Mouse (Mus musculus) MEL (cell line): ENCODE measurements around the gene Tmem39b. TPM values are rescaled to one million over a fixed set of nuclear protein-coding genes. Genes with fewer than 3 reads are reported as not detected.

ENCODE experiments used
- DNase-seq: peaks from one replicate; pipeline ENCODE4 v3.0.0; 2011; ENCODE audit warnings: low read depth, low spot score
- H3K27ac ChIP-seq: 2 replicates; pipeline ENCODE4 v1.5.1; 2012; ENCODE audit warnings: low read depth, mild to moderate bottlenecking, control low read depth, low read length, moderate library complexity; ENCODE audit not compliant: control insufficient read depth
- H3K27me3 ChIP-seq, 2 experiments: fragments of 150-350 bp in 1 of 2; sonication (generic) in 1 of 2; 2 replicates each; pipeline ENCODE4 v1.6.1; 2012; ENCODE audit warnings: low read length in 2 of 2, mild to moderate bottlenecking in 2 of 2, improper control_type of control experiment in 1 of 2, moderate library complexity in 1 of 2; ENCODE audit not compliant: insufficient read depth in 2 of 2, control insufficient read depth in 1 of 2
- H3K36me3 ChIP-seq, 2 experiments: 2 replicates each; pipeline ENCODE4 v1.6.1; 2012 to 2014; ENCODE audit warnings: low read length in 2 of 2, improper control_type of control experiment in 1 of 2, inconsistent platforms in 1 of 2, mild to moderate bottlenecking in 1 of 2; ENCODE audit not compliant: insufficient read depth in 2 of 2, control insufficient read depth in 1 of 2
- H3K4me1 ChIP-seq, 2 experiments: fragments of 150-350 bp in 1 of 2; sonication (generic) in 1 of 2; 2 replicates each; pipeline ENCODE4 v1.6.1; 2012; ENCODE audit warnings: low read length in 2 of 2, improper control_type of control experiment in 1 of 2, mild to moderate bottlenecking in 1 of 2; ENCODE audit not compliant: insufficient read depth in 2 of 2, control insufficient read depth in 1 of 2
- H3K4me3 ChIP-seq, 2 experiments: fragments of 150-350 bp in 1 of 2; sonication (generic) in 1 of 2; 2 replicates each; pipeline ENCODE4 v1.5.1; 2012; ENCODE audit warnings: low read depth in 2 of 2, low read length in 2 of 2, mild to moderate bottlenecking in 2 of 2, moderate library complexity in 2 of 2, control low read depth in 1 of 2, improper control_type of control experiment in 1 of 2; ENCODE audit not compliant: control insufficient read depth in 1 of 2, insufficient read depth in 1 of 2
- H3K79me2 ChIP-seq: 2 replicates; pipeline ENCODE4 v1.6.1; 2012; ENCODE audit warnings: mild to moderate bottlenecking, low read length, moderate library complexity; ENCODE audit not compliant: control insufficient read depth, poor library complexity, insufficient read depth
- H3K9ac ChIP-seq: 2 replicates; pipeline ENCODE4 v1.6.1; 2012; ENCODE audit warnings: low read depth, mild to moderate bottlenecking, control low read depth, low read length, moderate library complexity; ENCODE audit not compliant: control insufficient read depth, poor library complexity, severe bottlenecking
- H3K9me3 ChIP-seq: fragments of 150-350 bp; sonication (generic); replicated peaks from 2 replicates; pipeline ENCODE4 v1.6.1; 2012; ENCODE audit warnings: mild to moderate bottlenecking, low read length, improper control_type of control experiment, moderate library complexity; ENCODE audit not compliant: insufficient read depth
- BHLHE40 ChIP-seq: IDR thresholded peaks from 2 replicates; pipeline ENCODE4 v1.6.1; 2012; ENCODE audit warnings: low read depth, mild to moderate bottlenecking, inconsistent platforms, low read length, improper control_type of control experiment, borderline replicate concordance
- CHD1 ChIP-seq: IDR thresholded peaks from 2 replicates; pipeline ENCODE4 v1.6.1; 2012; ENCODE audit warnings: low read depth, mild to moderate bottlenecking, inconsistent platforms, low read length, improper control_type of control experiment
- CHD2 ChIP-seq: IDR thresholded peaks from 2 replicates; pipeline ENCODE4 v1.6.1; 2011; ENCODE audit warnings: low read length, improper control_type of control experiment
- CTCF ChIP-seq, 3 experiments: IDR thresholded peaks in 2 of 3; conservative IDR thresholded peaks in 1 of 3; 2 replicates each; pipeline ENCODE4 v1.5.1; 2011 to 2012; ENCODE audit warnings: low read length in 3 of 3, low read depth in 2 of 3, mild to moderate bottlenecking in 2 of 3, improper control_type of control experiment in 1 of 3, inconsistent platforms in 1 of 3, mixed read lengths in 1 of 3, moderate library complexity in 1 of 3; ENCODE audit not compliant: control insufficient read depth in 1 of 3, insufficient read depth in 1 of 3, poor library complexity in 1 of 3, severe bottlenecking in 1 of 3
- ELF1 ChIP-seq: IDR thresholded peaks from 2 replicates; pipeline ENCODE4 v1.6.1; 2014; ENCODE audit warnings: low read depth, mild to moderate bottlenecking, inconsistent platforms, low read length, improper control_type of control experiment, moderate library complexity
- EP300 ChIP-seq, 2 experiments: IDR thresholded peaks; 2 replicates each; pipeline ENCODE4 v1.6.1; 2011; ENCODE audit warnings: improper control_type of control experiment in 2 of 2, low read length in 2 of 2, low read depth in 1 of 2, mild to moderate bottlenecking in 1 of 2
- ETS1 ChIP-seq: IDR thresholded peaks from 2 replicates; pipeline ENCODE4 v1.6.1; 2012; ENCODE audit warnings: low read depth, mild to moderate bottlenecking, inconsistent platforms, low read length, improper control_type of control experiment, moderate library complexity
- GABPA ChIP-seq: IDR thresholded peaks from 2 replicates; pipeline ENCODE4 v1.6.1; 2012; ENCODE audit warnings: low read depth, mild to moderate bottlenecking, inconsistent platforms, low read length, improper control_type of control experiment, moderate library complexity
- GATA1 ChIP-seq: IDR thresholded peaks from 2 replicates; pipeline ENCODE4 v1.6.1; 2011; ENCODE audit warnings: low read depth, low read length, improper control_type of control experiment
- HCFC1 ChIP-seq: IDR thresholded peaks from 2 replicates; pipeline ENCODE4 v1.6.1; 2012; ENCODE audit warnings: low read depth, mild to moderate bottlenecking, inconsistent platforms, low read length, improper control_type of control experiment, moderate library complexity
- JUND ChIP-seq: IDR thresholded peaks from 2 replicates; pipeline ENCODE4 v1.6.1; 2011; ENCODE audit warnings: low read depth, mild to moderate bottlenecking, improper control_type of control experiment, low read length
- MAFK ChIP-seq: IDR thresholded peaks from 2 replicates; pipeline ENCODE4 v1.6.1; 2011; ENCODE audit warnings: low read depth, mild to moderate bottlenecking, low read length, improper control_type of control experiment, borderline replicate concordance
- MAX ChIP-seq: IDR thresholded peaks from 2 replicates; pipeline ENCODE4 v1.6.1; 2011; ENCODE audit warnings: low read length, improper control_type of control experiment
- MAZ ChIP-seq: IDR thresholded peaks from 2 replicates; pipeline ENCODE4 v1.6.1; 2012; ENCODE audit warnings: low read depth, mild to moderate bottlenecking, inconsistent platforms, low read length, improper control_type of control experiment
- MEF2A ChIP-seq: IDR thresholded peaks from 2 replicates; pipeline ENCODE4 v1.6.1; 2014; ENCODE audit warnings: low read depth, mild to moderate bottlenecking, inconsistent platforms, low read length, improper control_type of control experiment; ENCODE audit not compliant: poor library complexity, insufficient replicate concordance, severe bottlenecking; ENCODE audit errors: extremely low read depth
- MXI1 ChIP-seq: IDR thresholded peaks from 2 replicates; pipeline ENCODE4 v1.6.1; 2011; ENCODE audit warnings: mild to moderate bottlenecking, low read depth, low read length, improper control_type of control experiment
- MYB ChIP-seq: IDR thresholded peaks from 2 replicates; pipeline ENCODE4 v1.6.1; 2011; ENCODE audit warnings: mild to moderate bottlenecking, low read depth, low read length, improper control_type of control experiment
- MYC ChIP-seq: IDR thresholded peaks from 2 replicates; pipeline ENCODE4 v1.6.1; 2011; ENCODE audit warnings: low read depth, mild to moderate bottlenecking, low read length, improper control_type of control experiment, moderate library complexity
- NELFE ChIP-seq: IDR thresholded peaks from 2 replicates; pipeline ENCODE4 v1.6.1; 2011; ENCODE audit warnings: low read depth, low read length, improper control_type of control experiment
- POLR2A ChIP-seq, 2 experiments: IDR thresholded peaks; 2 replicates each; pipeline ENCODE4 v1.6.1; 2011 to 2012; ENCODE audit warnings: low read length in 2 of 2, mild to moderate bottlenecking in 2 of 2, control low read depth in 1 of 2, improper control_type of control experiment in 1 of 2, low read depth in 1 of 2, moderate library complexity in 1 of 2; ENCODE audit not compliant: control insufficient read depth in 1 of 2, insufficient read depth in 1 of 2, poor library complexity in 1 of 2
- POLR2AphosphoS2 ChIP-seq: IDR thresholded peaks from 2 replicates; pipeline ENCODE4 v1.6.1; 2011; ENCODE audit warnings: low read length, improper control_type of control experiment
- POLR2AphosphoS5 ChIP-seq: IDR thresholded peaks from 2 replicates; pipeline ENCODE4 v1.6.1; 2012; ENCODE audit warnings: low read depth, borderline replicate concordance, mild to moderate bottlenecking, inconsistent platforms, low read length, moderate library complexity, mixed read lengths
- RAD21 ChIP-seq: IDR thresholded peaks from 2 replicates; pipeline ENCODE4 v1.6.1; 2011; ENCODE audit warnings: mild to moderate bottlenecking, low read depth, low read length, improper control_type of control experiment
- RCOR1 ChIP-seq: IDR thresholded peaks from 2 replicates; pipeline ENCODE4 v1.6.1; 2012; ENCODE audit warnings: low read depth, mild to moderate bottlenecking, inconsistent platforms, low read length, improper control_type of control experiment
- SIN3A ChIP-seq: IDR thresholded peaks from 2 replicates; pipeline ENCODE4 v1.6.1; 2012; ENCODE audit warnings: low read length, improper control_type of control experiment, inconsistent platforms
- SMC3 ChIP-seq: IDR thresholded peaks from 2 replicates; pipeline ENCODE4 v1.6.1; 2011; ENCODE audit warnings: low read depth, low read length, improper control_type of control experiment
- TAL1 ChIP-seq: IDR thresholded peaks from 2 replicates; pipeline ENCODE4 v1.6.1; 2012; ENCODE audit warnings: mild to moderate bottlenecking, inconsistent platforms, low read length, moderate library complexity, mixed read lengths
- TBP ChIP-seq: IDR thresholded peaks from 2 replicates; pipeline ENCODE4 v1.8.0; 2011; ENCODE audit warnings: low read depth, low read length, improper control_type of control experiment
- TCF12 ChIP-seq: IDR thresholded peaks from 2 replicates; pipeline ENCODE4 v1.6.1; 2014; ENCODE audit warnings: low read depth, mild to moderate bottlenecking, inconsistent platforms, low read length, improper control_type of control experiment, moderate library complexity
- UBTF ChIP-seq: IDR thresholded peaks from 2 replicates; pipeline ENCODE4 v1.6.1; 2012; ENCODE audit warnings: low read depth, mild to moderate bottlenecking, inconsistent platforms, low read length, improper control_type of control experiment, moderate library complexity, borderline replicate concordance; ENCODE audit not compliant: insufficient read depth
- USF1 ChIP-seq: IDR thresholded peaks from 2 replicates; pipeline ENCODE4 v1.6.1; 2014; ENCODE audit warnings: low read depth, mild to moderate bottlenecking, inconsistent platforms, low read length, improper control_type of control experiment, moderate library complexity
- USF2 ChIP-seq, 2 experiments: IDR thresholded peaks; 2 replicates each; pipeline ENCODE4 v1.6.1; 2011 to 2012; ENCODE audit warnings: improper control_type of control experiment in 2 of 2, low read length in 2 of 2, borderline replicate concordance in 1 of 2, inconsistent platforms in 1 of 2, low read depth in 1 of 2, mild to moderate bottlenecking in 1 of 2; ENCODE audit not compliant: insufficient read depth in 1 of 2
- ZKSCAN1 ChIP-seq: IDR thresholded peaks from 2 replicates; pipeline ENCODE4 v1.6.1; 2012; ENCODE audit warnings: low read depth, mild to moderate bottlenecking, inconsistent platforms, low read length, improper control_type of control experiment, moderate library complexity
- ZMIZ1 ChIP-seq: IDR thresholded peaks from 2 replicates; pipeline ENCODE4 v1.6.1; 2012; ENCODE audit warnings: low read depth, mild to moderate bottlenecking, inconsistent platforms, low read length, improper control_type of control experiment, moderate library complexity
- ZNF384 ChIP-seq: IDR thresholded peaks from 2 replicates; pipeline ENCODE4 v1.6.1; 2012; ENCODE audit warnings: low read depth, mild to moderate bottlenecking, inconsistent platforms, low read length, improper control_type of control experiment
- polyA plus RNA-seq, 2 experiments: library from polyadenylated mRNA; stranded (reverse) in 1 of 2; unstranded in 1 of 2; fragments of >175 nt in 1 of 2; fragments of >200 nt in 1 of 2; gene quantifications; 2 replicates each; pipeline versions ENCODE4 v1.2.1 to v1.2.4; 2012; ENCODE audit warnings: low replicate concordance in 2 of 2, low read depth in 1 of 2; ENCODE audit not compliant: insufficient read length in 2 of 2, insufficient read depth in 1 of 2, missing spikeins in 1 of 2
- total RNA-seq: library from RNA; depleted of rRNA; stranded (reverse); fragments of 300-350 nt; gene quantifications from 2 replicates; pipeline ENCODE4 v1.2.3, GENCODE M21; 2012

The Tmem39b gene
- total and polyA plus RNA-seq, 3 experiments, result 12.2 to 81.0 (median 55.2) TPM

DNA sequence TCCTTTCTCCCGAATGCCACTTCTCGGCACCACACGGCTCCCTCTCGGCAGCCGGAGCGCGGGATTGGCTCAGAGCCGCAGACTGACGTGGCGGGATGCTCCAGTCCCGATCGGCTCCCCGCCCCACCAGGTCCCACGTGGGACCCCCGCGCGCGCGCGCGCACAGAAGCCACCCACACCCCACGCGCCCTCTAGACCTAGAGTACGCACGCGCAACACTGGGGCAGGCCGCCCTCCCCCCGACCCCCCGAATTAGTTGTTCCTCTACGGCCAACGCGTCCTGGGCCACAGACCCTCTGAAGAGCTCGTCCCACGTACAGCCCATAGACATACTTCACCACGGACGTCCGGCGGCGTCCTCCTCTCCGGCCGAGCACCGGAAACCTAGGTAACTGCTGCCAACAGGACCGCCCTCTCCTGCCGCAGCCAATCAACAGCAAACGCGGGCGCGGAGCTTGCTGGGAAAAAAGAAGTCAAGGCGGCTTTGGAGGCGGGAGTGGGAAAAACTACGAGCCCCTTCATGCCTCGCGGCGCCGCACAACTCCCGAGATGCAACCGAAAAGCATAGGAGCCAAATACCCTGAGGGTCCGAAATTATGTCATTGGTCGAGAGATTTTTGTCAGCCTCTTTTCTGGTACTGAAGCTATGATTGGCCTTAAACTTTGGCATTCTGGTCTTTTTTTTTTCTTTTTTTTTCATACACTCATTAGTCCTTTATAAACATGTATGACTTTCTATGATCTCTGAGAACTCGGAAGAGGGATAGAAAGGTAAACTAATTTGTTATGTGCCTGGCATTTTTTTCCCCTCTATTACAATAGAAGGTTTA is 55.8 kb downstream of the Tmem39b start, which contains the start of gene Txlna:
Gene Txlna (minus strand): TSS at position 428 of the 830 bp plus-strand sequence.
- Histone ChIP-seq H3K27me3 (no peaks in the 10 kb centered on the region), H3K9me3 (no peaks in the 10 kb centered on the region), H3K36me3 (peaks cover 6 to 11% of the 10 kb centered on the region in 2 experiments; a peak in 3 of 4 replicates), H3K27ac (peak within 1 kb of the TSS; percentile 97), H3K79me2 (peaks cover 20% of the 10 kb centered on the region), H3K9ac (peak within 1 kb of the TSS; percentile 98), H3K4me3 (peak within 1 kb of the TSS; percentile 73 to 91), H3K4me1 (peaks cover 0 to 20% of the 10 kb centered on the region in 2 experiments; a peak in 2 of 4 replicates)
- DNase-seq, result peak; percentile 99
- TF ChIP-seq ZKSCAN1 (no peak; the same call in 1 of the 2 replicates), MAX (peak; percentile 90), MAFK (no peak), RCOR1 (no peak), POLR2AphosphoS2 (no peak; the same call in 1 of the 2 replicates), TAL1 (no peak), SMC3 (no peak), MYB (no peak), GABPA (no peak), TBP (peak; percentile 61), MAZ (peak; percentile 75; the same call in 1 of the 2 replicates), CHD1 (no peak), EP300 (IDR thresholded peaks at IDR 0.05; ENCODE audit: low read depth in 1 of 2, low read length in 2 of 2) (no peak), NELFE (peak; percentile 97), JUND (no peak), ZNF384 (peak; percentile 99), ELF1 (peak; percentile 69), HCFC1 (peak; percentile 96), BHLHE40 (0 out of 2 replicates have a peak, but pooled peaks have one; percentile 33), POLR2AphosphoS5 (no peak), MEF2A (0 out of 2 replicates have a peak, but pooled peaks have one; percentile 37), UBTF (no peak), CHD2 (no peak; the same call in 1 of the 2 replicates), USF1 (peak; percentile 90), ETS1 (no peak), USF2 (IDR thresholded peaks at IDR 0.05; ENCODE audit: borderline replicate concordance in 1 of 2, insufficient read depth in 1 of 2, low read depth in 1 of 2, low read length in 2 of 2) (no peak), TCF12 (no peak; the same call in none of the 2 replicates), CTCF (IDR thresholded peaks at IDR 0.05 in 2 of 3, conservative IDR thresholded peaks at IDR 0.05 in 1 of 3; ENCODE audit: control insufficient read depth in 1 of 3, insufficient read depth in 1 of 3, low read depth in 2 of 3, low read length in 3 of 3, poor library complexity in 1 of 3, severe bottlenecking in 1 of 3) (peak in 1 of 3 experiments; percentile 20; a peak in 1 of 6 replicates), POLR2A (IDR thresholded peaks at IDR 0.05; ENCODE audit: control insufficient read depth in 1 of 2, insufficient read depth in 1 of 2, low read depth in 1 of 2, low read length in 2 of 2, poor library complexity in 1 of 2) (peak; percentile 92 to 95), MYC (peak; percentile 85), GATA1 (no peak), SIN3A (peak; percentile 68), MXI1 (peak; percentile 81), ZMIZ1 (peak; percentile 84), RAD21 (no peak)
